Mouse (Mus musculus) hindbrain, embryonic 10.5 days (tissue): Measurements from ENCODE around the gene Meox2. TPM values are rescaled to one million over a fixed set of nuclear protein-coding genes. Genes with fewer than 3 reads are reported as not detected.

Experiments used
- DNase-seq: peaks from one replicate; pipeline ENCODE4 v3.0.0-alpha.2; 2017; ENCODE audit warnings: low spot score
- H3K27ac ChIP-seq: fragments of 300-500 bp; sonication (generic); 2 replicates; pipeline ENCODE4 v1.5.1; 2016; ENCODE audit warnings: mild to moderate bottlenecking, moderate library complexity
- H3K27me3 ChIP-seq: fragments of 300-500 bp; sonication (generic); 2 replicates; pipeline ENCODE4 v1.6.1; 2016; ENCODE audit warnings: mild to moderate bottlenecking; ENCODE audit not compliant: poor library complexity, insufficient read depth, severe bottlenecking
- H3K36me3 ChIP-seq: fragments of 300-500 bp; sonication (generic); 2 replicates; pipeline ENCODE4 v1.6.1; 2016; ENCODE audit warnings: mild to moderate bottlenecking, moderate library complexity
- H3K4me1 ChIP-seq: fragments of 300-500 bp; sonication (generic); replicated peaks from 2 replicates; pipeline ENCODE4 v1.6.1; 2016; ENCODE audit warnings: mild to moderate bottlenecking
- H3K4me3 ChIP-seq: fragments of 300-500 bp; sonication (generic); 2 replicates; pipeline ENCODE4 v1.5.1; 2016; ENCODE audit warnings: mild to moderate bottlenecking, moderate library complexity
- H3K9me3 ChIP-seq: fragments of 300-500 bp; sonication (generic); 2 replicates; pipeline ENCODE4 v1.6.1; 2016; ENCODE audit warnings: mild to moderate bottlenecking, moderate library complexity
- WGBS: fragments of 180-500 bp; shearing (Covaris S2); methylation state at CpG from one replicate; pipeline ENCODE4 v1.1.7; 2016; 5-methylcytosine and 5-hydroxymethylcytosine counted together
- polyA plus RNA-seq: library from polyadenylated mRNA; unstranded; fragments of >200 nt; fragmentation: Nextera tagmentation; extraction: Ambion mirVana; gene quantifications from 2 replicates; pipeline ENCODE4 v1.2.1, GENCODE M21; 2016

Meox2 gene
- polyA plus RNA-seq, 1 experiment from 2014 or later, result 1.6 TPM

DNA sequence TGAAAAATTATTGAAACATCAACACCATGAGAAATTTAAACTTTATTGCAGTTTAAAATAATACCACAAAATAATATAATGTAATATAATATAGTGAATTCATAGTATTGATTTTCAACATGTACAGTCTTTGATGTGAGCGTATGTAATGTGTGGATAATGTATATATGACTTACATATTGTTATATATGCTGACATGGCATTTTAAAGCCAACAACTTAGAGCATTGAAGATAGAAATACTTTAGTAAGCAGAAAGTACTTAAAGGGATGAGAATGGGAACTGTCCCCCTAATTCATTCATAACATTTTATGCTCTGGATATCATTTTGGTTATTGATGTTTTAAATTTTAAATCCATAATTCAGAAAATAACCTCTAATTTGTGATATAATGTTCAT is 35.5 kb downstream of the Meox2 start:
- Histone ChIP-seq H3K36me3 (no peaks in the 10 kb centered on the region), H3K9me3 (no peaks in the 10 kb centered on the region), H3K27ac (no peak overlapping the region), H3K27me3 (no peaks in the 10 kb centered on the region), H3K4me1 (no peaks in the 10 kb centered on the region), H3K4me3 (no peak overlapping the region)
- WGBS, result 92% methylated on average over 1 of the region's 1 CpGs
- no peak for DNase-seq

DNA sequence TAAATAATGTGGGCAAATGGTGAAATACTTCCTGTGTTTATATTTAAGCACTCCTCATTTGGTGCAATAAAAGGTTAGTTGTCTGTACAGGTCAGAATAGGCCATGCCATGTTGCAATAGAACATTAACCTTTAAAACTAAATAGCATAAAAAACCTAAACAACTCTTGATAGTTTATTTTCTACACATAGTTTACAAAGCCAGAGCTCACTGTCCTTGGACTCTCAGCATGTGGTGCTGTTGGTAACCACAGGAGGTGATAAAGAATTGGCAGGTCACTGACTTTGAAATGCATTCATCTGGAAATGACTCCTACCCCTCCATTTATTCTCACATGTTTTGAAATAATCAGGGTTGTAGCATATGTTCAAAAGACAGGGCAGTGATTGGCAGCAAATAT is 59.4 kb downstream of the Meox2 start:
- no peak for DNase-seq
- no peak overlapping the region for H3K27ac ChIP-seq
- no peak overlapping the region for H3K4me3 ChIP-seq
- no peaks in the 10 kb centered on the region for H3K9me3 ChIP-seq
- H3K4me1 ChIP-seq, result no peaks in the 10 kb centered on the region
- no peaks in the 10 kb centered on the region for H3K27me3 ChIP-seq
- H3K36me3 ChIP-seq, result no peaks in the 10 kb centered on the region

GRCm38 (mm10) chr12:37173324-37173723 is 65.0 kb downstream of the Meox2 start:
- no peaks in the 10 kb centered on the region for H3K36me3 ChIP-seq
- no peaks in the 10 kb centered on the region for H3K27me3 ChIP-seq
- no peak overlapping the region for H3K27ac ChIP-seq
- no peaks in the 10 kb centered on the region for H3K4me1 ChIP-seq
- no peak for DNase-seq
- no peak overlapping the region for H3K4me3 ChIP-seq
- no peaks in the 10 kb centered on the region for H3K9me3 ChIP-seq
- 93% methylated on average over 3 of the region's 3 CpGs for WGBS

DNA sequence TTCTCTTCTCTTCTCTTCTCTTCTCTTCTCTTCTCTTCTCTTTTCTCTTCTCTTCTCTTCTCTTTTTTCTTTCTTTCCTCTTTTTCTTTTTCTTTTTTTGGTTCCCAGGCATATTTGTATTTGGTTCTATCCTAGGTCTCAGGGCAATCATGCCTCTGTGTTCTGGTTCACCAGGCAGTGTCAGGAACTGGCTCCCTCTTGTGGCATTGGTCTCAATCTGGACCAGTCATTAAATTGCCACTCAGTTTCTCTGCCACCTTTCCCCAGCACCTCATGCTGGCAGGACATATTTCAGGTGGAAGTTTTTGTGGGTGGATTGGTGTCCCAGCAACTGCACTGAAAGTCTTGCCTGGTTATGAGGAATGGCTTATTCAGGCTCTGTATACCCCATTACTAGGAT is 75.3 kb downstream of the Meox2 start:
- no peaks in the 10 kb centered on the region for H3K27me3 ChIP-seq

DNA sequence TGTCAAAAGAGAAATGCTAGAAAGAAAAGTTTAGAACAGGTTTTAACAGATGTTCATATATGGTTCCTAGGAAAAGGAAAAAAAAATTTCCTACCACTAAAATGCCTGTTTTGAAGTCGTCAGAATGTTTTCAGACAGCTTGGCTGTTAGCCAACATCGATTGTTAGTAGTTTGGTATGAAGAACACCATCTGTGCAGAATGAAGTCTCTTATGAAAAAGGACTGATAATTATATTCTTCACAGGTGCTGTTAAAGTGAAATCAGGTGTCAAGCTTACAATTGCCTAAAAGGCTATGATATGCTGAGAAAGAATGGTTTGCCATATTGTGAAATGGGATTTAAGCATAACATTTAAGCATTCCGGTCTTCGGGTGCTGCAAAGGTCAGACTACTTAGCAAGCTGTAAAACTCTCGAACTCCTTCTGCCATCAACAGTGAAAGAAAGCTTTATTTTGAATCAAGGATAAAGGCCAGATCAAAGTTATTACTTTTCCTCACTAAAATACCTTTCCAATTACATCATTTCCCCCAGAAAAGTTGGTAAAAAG is 80.7 kb downstream of the Meox2 start:
- Histone ChIP-seq H3K27ac (no peak overlapping the region), H3K27me3 (no peaks in the 10 kb centered on the region), H3K4me1 (no peaks in the 10 kb centered on the region), H3K36me3 (no peaks in the 10 kb centered on the region), H3K9me3 (no peaks in the 10 kb centered on the region), H3K4me3 (no peak overlapping the region)
- no peak for DNase-seq
- 81% methylated on average over 5 of the region's 5 CpGs for WGBS

More for the DNA sequence above, 75.3 kb downstream of the Meox2 start:
- H3K36me3 ChIP-seq, result no peaks in the 10 kb centered on the region
- H3K9me3 ChIP-seq, result no peaks in the 10 kb centered on the region
- H3K4me1 ChIP-seq, result no peaks in the 10 kb centered on the region
- DNase-seq, result peak; percentile 10
- H3K4me3 ChIP-seq, result no peak overlapping the region
- no peak overlapping the region for H3K27ac ChIP-seq

Other genes starting within 250 kb of the Meox2 start
- 0.30 and 0.42 TPM in 2 replicates for gene Agmo, start 133.1 kb downstream of the Meox2 start, polyA plus RNA-seq